Mouse (Mus musculus): ENCODE data around the gene Ube2e1.

- no peak for TF ChIP-seq CTCF (IDR thresholded peaks at IDR 0.05)
- no peak for TF ChIP-seq EP300 (IDR thresholded peaks at IDR 0.05)
Measured at GRCm38 (mm10) chr14:18298874-18299273, 32.8 kb downstream of the Ube2e1 start.
